Mouse (Mus musculus) left cerebral cortex, adult 8-10 months (tissue): ENCODE data around the gene Snx20. TPM values are rescaled to one million over a fixed set of nuclear protein-coding genes. Genes with fewer than 3 reads are reported as not detected.
A peak's percentile ranks its signal among the peaks of the same experiment; 100 is the strongest.

ENCODE experiments used
- DNase-seq, 2 experiments: peaks; one replicate each; pipeline ENCODE4 v3.0.0; 2022; ENCODE audit warnings: low spot score in 2 of 2
- total RNA-seq, 4 experiments: library from RNA; stranded (reverse); gene quantifications; 2 replicates each; pipeline ENCODE4 v1.2.4; 2022

Gene Snx20
- total RNA-seq, 4 experiments from 2014 or later: 1.1 to 4.1 (median 2.3) TPM

DNA sequence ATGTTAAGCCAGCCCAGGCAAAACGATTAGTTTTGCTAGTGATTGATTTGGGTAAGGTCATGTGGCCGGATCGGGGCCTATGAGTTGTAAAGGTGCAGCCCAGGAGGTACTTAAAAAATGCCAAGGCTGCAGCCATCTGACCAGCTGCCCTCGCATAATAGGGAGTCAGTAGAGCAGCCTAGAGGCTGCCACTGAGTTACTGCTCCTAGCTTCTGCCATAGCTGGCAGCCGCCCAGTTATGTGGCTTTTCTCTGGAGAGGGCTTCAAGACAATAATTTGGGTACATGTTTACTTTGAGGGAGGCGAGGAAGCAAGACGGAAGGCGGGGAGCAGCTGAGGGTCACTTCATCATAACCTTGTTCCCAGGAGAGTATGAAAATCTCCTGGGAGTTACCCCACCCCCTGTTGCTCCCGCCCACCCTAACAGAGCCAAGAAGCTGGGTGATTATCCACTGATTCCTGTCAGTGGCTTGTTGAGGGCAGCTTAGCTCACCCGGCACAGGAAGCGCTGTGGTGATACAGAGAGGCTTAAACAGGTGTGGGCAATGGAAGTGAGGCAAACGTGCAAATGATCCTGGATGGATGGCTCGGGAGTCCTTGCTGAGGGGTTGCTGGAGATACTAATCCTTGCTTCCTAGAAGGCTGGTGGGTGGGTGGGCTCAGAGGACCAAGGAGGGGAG lies 30.4 kb downstream of the Snx20 start:
- no peak for DNase-seq

DNA sequence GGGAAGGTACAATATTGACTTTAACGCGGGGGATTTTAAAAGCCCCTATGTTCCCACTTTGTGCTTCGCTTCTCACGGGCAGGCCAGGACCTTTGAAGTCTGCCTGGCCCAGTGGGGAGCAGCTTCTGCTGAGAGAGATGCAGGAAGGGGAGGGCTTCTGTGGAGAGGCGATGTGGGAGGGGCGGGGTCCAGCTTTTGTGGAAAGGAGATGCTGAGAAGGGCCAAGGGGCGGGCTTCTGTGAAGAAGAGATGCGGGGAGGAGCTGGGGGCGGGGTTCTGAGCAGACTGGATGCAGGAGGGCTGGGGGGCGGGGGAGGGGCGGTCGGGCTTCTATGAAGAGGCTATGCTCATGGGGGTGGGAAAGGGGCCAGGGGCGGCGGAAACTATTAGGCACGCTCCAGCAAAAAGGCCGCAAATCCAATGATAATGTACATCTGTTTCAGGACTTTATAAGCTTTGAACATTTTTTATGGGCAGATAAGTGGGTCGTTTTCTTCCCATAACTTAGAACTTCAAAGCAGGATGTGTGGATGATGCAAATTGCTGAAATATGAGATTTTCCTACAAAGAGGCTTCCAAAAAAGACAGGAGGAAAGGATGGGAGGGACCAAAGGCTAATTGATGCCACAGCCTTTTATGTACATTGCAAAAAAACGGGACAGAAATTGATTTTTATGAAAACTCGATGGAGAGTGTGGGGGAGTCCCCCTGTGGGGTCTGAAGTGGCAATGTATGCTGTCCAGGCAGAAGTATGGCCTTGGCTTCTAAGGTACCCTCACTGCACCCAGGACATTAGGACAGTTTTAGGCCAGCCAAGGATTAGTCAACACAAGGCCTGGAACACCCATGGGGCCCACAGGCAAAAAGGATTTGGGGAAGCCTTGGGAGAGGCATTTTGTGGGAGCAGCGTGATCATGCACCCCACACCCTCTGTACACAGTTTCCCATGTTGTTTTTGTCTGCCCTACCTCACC lies 31.6 kb downstream of the Snx20 start:
- DNase-seq: peak in 1 of 2 experiments; percentile 24

DNA sequence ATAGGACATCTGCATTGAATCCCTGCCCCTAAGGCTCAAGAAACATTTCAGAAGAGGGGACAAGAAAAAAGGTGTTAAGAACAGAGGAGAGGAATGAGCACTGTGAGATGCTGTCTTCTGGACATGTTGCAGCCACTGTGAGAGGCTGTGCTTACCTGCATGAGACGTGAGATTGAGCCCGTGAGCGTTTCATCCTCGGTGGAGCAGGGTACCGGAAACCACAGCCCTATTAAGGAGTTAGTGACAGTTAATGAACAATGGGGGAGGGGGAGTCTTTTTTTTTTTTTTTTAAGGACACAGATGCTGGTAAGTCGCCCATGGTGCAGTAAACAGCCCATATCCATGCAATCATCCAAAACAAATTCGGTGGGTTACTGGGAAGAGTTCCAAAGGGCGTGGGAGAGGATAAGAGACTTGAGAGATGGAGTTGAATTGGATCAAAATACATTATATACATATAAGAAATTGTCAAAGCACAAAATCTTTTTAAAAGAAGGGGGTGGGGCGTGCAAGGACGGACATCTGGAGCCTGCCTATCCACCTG lies 32.4 kb downstream of the Snx20 start:
- no peak for DNase-seq

DNA sequence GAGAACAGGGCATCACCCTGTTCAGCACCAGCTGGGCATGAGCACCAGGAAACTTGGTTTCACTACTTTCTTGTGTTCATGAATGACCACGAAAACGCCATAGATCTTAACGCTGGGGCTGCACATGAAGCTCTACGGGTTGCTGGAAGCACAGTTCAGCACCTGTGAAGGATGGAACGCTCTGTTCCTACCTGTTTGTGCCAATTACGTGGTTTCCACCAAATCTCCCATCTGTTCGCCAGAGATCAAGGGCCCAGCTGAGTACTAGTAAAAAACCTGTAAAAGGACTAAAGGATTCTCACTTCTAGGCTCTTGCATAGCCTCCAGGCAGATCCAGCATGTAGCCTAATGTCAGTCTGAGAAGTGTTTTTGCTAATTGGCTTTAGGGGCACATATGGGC lies 36.4 kb downstream of the Snx20 start:
- DNase-seq: no peak

DNA sequence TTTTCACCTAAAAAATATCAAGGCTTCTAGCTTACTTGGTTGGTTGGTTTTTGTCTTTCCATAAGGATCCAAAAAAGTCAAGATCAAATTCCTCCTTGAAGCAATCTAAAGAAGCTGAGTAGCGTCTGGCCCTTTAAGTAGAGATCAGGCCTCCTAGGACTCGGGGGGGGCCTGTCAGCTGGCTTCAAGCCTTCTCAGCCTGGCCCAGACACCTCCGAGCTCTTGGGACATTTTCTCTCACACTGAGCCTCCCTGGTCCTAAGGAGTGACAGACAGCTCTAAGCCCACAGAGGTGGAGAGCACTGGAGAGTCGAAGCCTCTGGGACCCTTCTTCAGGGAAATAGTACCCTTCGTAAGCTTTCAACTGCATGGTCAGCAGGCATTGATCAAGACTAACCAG lies 37.4 kb downstream of the Snx20 start:
- no peak for DNase-seq

DNA sequence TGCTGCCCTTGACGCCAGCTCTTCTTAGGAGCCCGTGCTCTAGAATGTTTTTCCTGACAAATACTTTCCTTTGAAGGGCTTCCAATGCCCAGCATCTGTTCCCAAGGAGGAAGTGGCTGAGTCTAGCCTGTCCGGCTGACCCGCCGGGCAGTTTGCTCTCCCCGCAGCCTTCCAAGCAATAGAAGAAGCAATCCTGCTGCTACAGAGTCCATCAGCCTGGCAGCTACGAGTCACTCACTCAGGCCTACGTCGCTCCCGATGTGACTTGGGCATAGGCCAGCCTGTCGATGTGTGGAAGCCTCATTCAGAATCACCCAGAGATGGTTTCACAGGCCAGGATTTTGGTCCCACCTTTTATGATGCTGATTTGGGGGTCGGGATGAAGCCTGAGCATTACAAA lies 39.9 kb downstream of the Snx20 start:
- no peak for DNase-seq

DNA sequence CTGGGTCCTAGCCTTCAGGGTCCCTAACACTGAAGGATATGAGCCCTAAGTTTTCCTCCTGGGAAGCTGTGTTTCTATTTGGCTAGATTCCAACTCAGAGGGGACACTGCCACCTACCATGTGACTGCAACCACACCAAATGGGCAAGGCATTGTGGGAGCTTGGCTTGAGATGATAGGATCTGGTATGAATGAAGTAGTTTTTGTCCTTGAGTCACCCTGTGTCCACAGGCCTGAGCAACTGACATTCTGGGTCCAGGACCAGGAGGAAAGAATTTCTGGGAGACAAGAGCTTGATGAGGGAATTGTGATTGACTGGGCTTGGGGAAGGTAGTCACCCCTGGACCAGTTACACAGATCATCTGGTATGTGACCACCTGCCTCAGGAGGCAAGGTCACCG lies 42.0 kb downstream of the Snx20 start:
- DNase-seq: no peak

DNA sequence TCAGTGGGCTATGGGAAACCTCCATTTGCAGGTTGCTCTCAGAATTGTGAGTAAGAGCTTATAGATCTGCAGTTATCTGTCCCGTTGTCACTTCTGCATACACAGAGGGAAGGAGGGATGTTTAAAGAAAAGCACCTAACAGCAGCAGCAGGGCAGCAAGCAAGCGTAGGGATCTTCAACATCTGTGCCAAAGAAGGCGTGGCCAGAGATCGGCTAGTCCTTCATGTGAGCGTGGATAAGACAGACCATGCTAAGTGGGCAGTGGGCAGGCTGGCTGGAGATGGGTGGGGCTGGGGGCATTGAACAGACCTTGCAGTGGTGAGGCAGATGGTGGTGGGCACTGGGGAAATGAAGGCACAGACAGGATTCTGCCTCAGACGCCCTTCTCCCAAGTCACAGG lies 45.7 kb downstream of the Snx20 start:
- DNase-seq: no peak

DNA sequence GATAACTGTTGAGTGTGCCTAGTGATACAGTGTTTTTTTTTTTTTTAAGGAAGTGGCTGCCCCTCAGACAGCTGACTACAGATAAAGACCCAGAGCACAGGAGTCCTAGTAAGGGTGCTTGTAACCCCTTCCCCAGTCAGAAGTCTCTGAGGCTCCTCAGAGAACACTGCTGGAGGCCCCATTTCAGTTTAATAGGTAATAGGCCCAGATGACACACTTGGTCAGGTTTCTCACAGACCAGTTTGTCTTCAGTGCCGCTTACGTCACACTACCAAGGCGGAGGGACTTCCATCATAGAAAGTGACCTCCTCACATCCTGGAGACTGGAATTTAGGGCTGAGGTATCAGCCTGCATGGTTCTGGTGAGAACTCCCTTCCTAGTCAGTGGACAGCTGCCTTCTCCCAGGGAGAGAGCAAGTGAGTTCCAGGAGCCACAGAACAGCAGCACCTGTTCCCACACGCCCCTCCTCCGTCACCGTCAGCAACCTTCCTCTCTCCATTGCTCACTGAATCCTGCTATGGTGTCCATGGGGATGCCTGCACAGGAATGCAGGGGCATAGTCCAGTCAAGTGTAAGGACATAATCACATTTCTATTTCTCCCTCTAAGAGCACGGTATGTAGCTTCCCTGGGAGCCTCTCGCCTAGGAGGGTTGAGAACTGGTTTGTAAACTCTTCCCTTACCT lies 47.6 kb downstream of the Snx20 start:
- no peak for DNase-seq

DNA sequence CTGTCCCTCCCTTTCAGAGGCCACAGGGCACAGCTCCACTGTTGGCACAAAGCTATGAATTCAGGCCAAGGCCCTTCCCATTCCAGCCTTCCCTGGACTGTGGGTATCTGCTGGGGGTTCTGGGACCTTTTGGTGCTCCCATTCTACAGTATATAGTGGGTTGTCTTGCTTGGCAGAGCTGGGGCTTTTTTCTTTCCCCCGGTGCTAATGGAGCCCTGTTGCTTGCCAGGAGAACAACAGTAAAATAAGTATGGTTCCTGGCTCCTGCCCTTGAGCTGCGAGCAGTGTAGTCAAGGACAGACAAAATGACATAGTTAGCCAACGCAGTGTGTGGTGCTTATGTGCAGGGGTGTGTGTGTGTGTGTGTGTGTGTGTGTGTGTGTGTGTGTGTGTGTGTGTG lies 52.1 kb downstream of the Snx20 start:
- no peak for DNase-seq

DNA sequence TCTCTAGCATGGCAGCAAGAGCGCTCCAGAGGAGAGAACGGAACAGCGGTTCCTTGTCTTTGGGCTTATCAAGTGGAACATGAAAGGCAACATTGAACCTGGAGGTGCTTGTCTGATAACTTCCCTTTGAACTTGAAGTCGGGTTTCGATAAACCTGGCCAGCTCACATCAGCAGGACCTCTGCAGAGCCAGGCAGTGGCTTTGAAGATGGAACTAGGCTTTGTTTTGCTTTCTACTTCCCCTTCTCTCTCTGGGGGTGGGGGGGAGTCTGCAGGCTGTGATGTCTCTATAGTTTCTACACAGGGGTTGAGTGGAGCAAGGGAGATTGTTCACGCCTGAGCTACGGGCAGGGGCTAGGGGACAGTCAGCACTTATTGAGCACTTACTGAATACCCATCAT lies 55.1 kb downstream of the Snx20 start:
- no peak for DNase-seq

DNA sequence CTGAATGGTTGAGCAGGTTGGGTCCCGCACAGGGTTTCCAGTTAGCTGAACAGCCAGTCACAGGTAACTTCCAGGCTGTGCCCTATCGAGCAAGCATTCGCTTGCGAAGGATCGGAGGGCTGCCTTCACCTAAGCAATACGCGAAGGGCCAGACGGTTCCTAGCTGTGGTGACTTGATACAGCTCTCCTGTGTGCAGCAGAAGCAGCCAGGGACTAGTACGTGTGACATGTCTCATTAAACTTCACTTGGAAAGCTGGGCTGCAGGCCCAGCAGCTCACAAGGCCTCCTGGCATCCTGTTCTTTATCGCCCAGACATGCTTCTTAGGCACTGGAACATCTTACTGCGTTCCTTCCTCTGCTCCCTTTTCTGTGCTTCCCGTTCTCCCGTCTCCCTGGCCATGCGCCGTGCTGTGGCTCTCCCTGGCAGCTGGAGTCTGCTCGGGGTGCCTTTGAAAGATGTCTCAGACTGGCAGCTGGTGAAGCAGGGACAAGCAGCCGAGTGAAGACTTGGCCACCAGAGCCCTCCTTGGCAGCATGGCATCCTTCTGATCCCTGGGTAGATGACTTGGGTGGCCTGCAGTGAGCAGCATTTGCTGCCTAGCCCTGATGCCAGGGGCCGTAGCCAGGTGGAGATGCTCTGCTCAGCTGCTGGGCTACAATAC lies 56.1 kb downstream of the Snx20 start:
- DNase-seq: no peak

DNA sequence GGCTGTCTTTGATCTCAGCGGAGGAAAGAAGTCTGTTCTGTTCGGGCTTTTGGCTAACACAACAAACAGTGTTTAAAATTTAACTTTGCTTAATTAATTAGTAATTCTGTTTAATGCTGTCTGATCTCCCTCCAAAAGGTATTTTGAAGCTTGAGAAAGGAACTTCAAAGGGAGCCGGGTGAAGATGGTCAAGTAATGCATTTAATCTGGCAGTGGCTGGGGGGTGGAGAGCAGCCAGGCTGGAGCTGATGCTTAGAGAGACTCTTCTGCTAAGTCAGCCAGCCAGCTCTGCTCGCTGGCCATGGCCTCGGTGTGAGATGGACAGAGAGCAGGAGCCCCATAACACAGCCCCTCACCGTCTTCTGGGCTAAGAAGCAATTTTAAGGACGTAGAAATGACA lies 56.7 kb downstream of the Snx20 start:
- no peak for DNase-seq

DNA sequence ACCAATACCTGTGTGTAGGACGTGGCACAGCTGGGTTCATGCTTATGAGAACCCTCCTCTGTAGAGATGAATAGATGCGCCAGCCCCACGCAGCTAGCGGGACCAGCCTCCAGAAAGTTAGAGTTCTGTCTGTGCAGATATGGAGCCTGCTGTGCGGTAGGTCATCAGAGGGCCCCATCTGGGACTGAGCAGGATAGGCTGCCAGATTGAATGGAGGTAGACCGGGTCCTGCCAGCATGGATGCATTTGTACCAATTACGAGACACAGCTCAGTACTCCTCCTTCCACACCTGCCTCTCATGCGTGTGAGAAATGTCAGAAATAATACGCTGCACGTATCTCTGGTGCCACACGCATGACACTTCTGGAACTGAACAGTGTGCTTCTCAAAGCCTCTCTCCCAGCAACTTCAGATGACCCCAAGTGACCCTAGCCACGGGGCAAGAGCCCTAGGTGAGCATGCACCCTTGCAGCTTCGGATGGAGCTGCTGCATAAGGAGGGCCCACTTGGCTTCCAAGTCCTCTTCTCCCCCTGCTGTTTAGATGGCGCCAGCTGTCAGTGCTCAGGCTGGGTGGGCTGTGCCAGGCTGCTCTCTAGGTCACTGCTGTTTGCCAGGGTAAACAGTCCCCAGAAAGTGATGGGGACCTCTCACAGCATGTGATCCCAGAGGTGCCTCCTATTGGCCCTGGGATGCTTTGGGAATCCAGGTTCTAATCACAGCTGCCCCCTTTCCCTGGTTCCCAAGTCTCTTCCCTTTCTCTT lies 57.3 kb downstream of the Snx20 start:
- no peak for DNase-seq

DNA sequence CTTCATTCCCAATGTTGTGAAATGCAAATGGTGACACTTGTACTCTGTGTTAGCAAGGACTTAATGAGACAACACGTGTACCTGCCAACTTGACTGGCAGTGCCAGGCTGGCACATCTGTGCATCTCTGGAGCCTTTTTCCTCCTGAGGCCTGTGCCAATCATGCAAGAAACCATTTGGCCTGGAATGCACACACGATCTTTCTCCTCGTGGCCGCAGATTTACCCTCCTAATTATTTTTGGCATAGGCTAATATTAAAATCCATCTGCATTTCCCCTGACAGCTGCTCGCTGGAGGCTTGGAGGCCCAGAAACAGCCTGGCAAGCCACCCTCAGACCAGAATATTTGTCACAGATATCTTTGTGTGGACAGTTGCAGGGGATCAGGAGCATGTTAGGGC lies 58.3 kb downstream of the Snx20 start:
- DNase-seq: no peak

Other genes with a start within 250 kb of the Snx20 start
- gene Nkd1, start 114.8 kb downstream of the Snx20 start, total RNA-seq: 10 to 100 TPM; 11.1 to 15.6 (median 14.6) TPM
- gene Nod2, start 11.2 kb upstream of the Snx20 start, total RNA-seq: 1 to 10 TPM in 1 of 4 experiments, under 1 TPM in 3; 0.62 to 1.0 (median 0.84) TPM
- gene Cyld, start 60.9 kb upstream of the Snx20 start, total RNA-seq: 100 to 1,000 TPM; 113 to 134 (median 127) TPM